Mouse (Mus musculus) neural tube, embryonic 15.5 days (tissue): ENCODE data around the gene Kcnc3. TPM values are rescaled to one million over a fixed set of nuclear protein-coding genes. Genes with fewer than 3 reads are reported as not detected.

Experiments
- ATAC-seq: fragments of 200-750 bp; cut with Nextera tagmentation; 2 replicates; pipeline ENCODE4 v1.8.0; 2017; ENCODE audit warnings: mild to moderate bottlenecking, moderate TSS enrichment, moderate library complexity; ENCODE audit not compliant: low FRiP score
- H3K27ac ChIP-seq: fragments of 300-500 bp; sonication (generic); replicated peaks from 2 replicates; pipeline ENCODE4 v1.5.1; 2015; ENCODE audit warnings: mild to moderate bottlenecking, inconsistent platforms
- H3K27me3 ChIP-seq: fragments of 300-500 bp; sonication (generic); replicated peaks from 2 replicates; pipeline ENCODE4 v1.6.1; 2015; ENCODE audit warnings: inconsistent platforms
- H3K36me3 ChIP-seq: fragments of 300-500 bp; sonication (generic); 2 replicates; pipeline ENCODE4 v1.6.1; 2015; ENCODE audit warnings: inconsistent platforms
- H3K4me1 ChIP-seq: fragments of 300-500 bp; sonication (generic); 2 replicates; pipeline ENCODE4 v1.6.1; 2015; ENCODE audit warnings: inconsistent platforms
- H3K4me2 ChIP-seq: fragments of 300-500 bp; sonication (generic); 2 replicates; pipeline ENCODE4 v1.6.1; 2015; ENCODE audit warnings: inconsistent platforms, mild to moderate bottlenecking, moderate library complexity
- H3K4me3 ChIP-seq: fragments of 300-500 bp; sonication (generic); replicated peaks from 2 replicates; pipeline ENCODE4 v1.5.1; 2015; ENCODE audit warnings: mild to moderate bottlenecking, inconsistent platforms
- H3K9ac ChIP-seq: fragments of 300-500 bp; sonication (generic); replicated peaks from 2 replicates; pipeline ENCODE4 v1.6.1; 2015; ENCODE audit warnings: mild to moderate bottlenecking, inconsistent platforms
- H3K9me3 ChIP-seq: fragments of 300-500 bp; sonication (generic); replicated peaks from 2 replicates; pipeline ENCODE4 v1.6.1; 2016; ENCODE audit warnings: inconsistent platforms
- WGBS: fragments of 180-500 bp; shearing (Covaris S2); methylation state at CpG from one replicate; pipeline ENCODE4 v1.1.7; 2015; ENCODE audit warnings: mixed read lengths; 5-methylcytosine and 5-hydroxymethylcytosine counted together
- polyA plus RNA-seq: library from polyadenylated mRNA; unstranded; fragments of >200 nt; fragmentation: Nextera tagmentation; extraction: Ambion mirVana; gene quantifications from 2 replicates; pipeline ENCODE4 v1.2.1, GENCODE M21; 2015

The Kcnc3 gene
- polyA plus RNA-seq, 1 experiment from 2014 or later: 8.0 TPM

GRCm38 (mm10) chr7:44615309-44615708, 24.8 kb downstream of the Kcnc3 start:
- Histone ChIP-seq H3K27ac (no peak overlapping the region), H3K4me2 (peak overlapping the region; percentile 27), H3K4me1 (peaks cover 7% of the 10 kb centered on the region), H3K4me3 (no peak overlapping the region), H3K36me3 (no peaks in the 10 kb centered on the region), H3K9ac (no peak overlapping the region), H3K27me3 (peaks cover 21% of the 10 kb centered on the region), H3K9me3 (no peaks in the 10 kb centered on the region)
- 16% methylated on average over 10 of the region's 10 CpGs for WGBS
- ATAC-seq: no peak

GRCm38 (mm10) chr7:44615987-44616386, 25.5 kb downstream of the Kcnc3 start:
- no peak overlapping the region for H3K4me3 ChIP-seq
- H3K36me3 ChIP-seq: no peaks in the 10 kb centered on the region
- ATAC-seq: no peak
- 79% methylated on average over 14 of the region's 14 CpGs for WGBS
- H3K9ac ChIP-seq: no peak overlapping the region
- H3K9me3 ChIP-seq: no peaks in the 10 kb centered on the region
- no peak overlapping the region for H3K4me2 ChIP-seq
- peaks cover 21% of the 10 kb centered on the region for H3K27me3 ChIP-seq
- H3K27ac ChIP-seq: no peak overlapping the region
- peaks cover 7% of the 10 kb centered on the region for H3K4me1 ChIP-seq

GRCm38 (mm10) chr7:44617059-44617458, 26.6 kb downstream of the Kcnc3 start:
- Histone ChIP-seq H3K4me1 (peaks cover 7% of the 10 kb centered on the region), H3K27ac (no peak overlapping the region), H3K9me3 (no peaks in the 10 kb centered on the region), H3K27me3 (peaks cover 21% of the 10 kb centered on the region), H3K4me3 (no peak overlapping the region), H3K4me2 (no peak overlapping the region), H3K36me3 (no peaks in the 10 kb centered on the region), H3K9ac (no peak overlapping the region)
- 81% methylated on average over 3 of the region's 3 CpGs for WGBS
- ATAC-seq: no peak

DNA sequence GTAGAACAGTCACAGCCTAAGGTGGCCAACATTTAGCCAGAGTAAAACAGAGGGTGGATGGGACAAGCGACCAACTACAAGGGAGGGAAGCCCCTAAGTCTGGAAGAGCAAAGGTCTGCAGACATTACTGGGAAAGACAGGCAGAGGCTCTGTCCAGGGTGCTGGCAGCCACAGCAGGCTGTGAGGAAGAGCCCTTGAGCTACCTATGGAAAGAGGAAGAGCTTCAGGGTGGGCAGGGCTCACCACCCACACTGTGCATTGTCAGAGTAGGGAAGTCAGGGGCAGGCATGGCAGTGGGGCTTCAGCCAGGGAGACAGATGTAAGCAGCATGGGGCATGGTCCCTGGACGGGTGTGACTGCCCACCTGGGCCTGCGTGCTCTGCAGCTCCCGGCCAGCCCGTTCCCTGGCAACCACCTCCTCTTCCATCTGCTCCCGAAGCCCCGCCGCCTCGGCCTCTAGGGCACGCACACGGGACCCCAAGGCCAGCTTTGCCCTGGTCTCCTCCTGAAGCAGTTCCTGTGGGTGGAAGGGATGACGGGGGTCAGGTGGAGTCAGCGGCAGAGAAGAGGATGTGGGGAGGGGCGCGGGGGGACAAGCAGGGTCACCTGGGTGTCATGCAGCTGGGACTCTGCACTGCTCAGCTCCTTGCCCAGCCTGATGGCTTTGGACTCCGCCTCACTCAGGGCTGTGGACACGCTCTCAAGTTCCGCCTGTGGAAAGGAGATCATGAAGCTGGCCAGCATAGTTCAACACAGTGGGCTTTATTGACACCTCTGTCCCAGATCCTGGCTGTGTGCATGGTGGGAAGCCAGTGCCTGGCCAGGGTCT, 33.5 kb downstream of the Kcnc3 start:
- no peaks in the 10 kb centered on the region for H3K4me1 ChIP-seq
- no peak for ATAC-seq
- 38% methylated on average over 18 of the region's 18 CpGs for WGBS

GRCm38 (mm10) chr7:44624543-44624826, 34.0 kb downstream of the Kcnc3 start:
- 81% methylated on average over 3 of the region's 3 CpGs for WGBS
- Histone ChIP-seq H3K4me2 (no peak overlapping the region), H3K9me3 (no peaks in the 10 kb centered on the region), H3K4me3 (no peak overlapping the region), H3K4me1 (no peaks in the 10 kb centered on the region), H3K27ac (no peak overlapping the region), H3K36me3 (no peaks in the 10 kb centered on the region), H3K27me3 (0 out of 2 replicates have a peak, but pooled peaks cover 3% of the 10 kb centered on the region), H3K9ac (no peak overlapping the region)
- ATAC-seq: no peak

More for the DNA sequence above, 33.5 kb downstream of the Kcnc3 start:
- Histone ChIP-seq H3K9ac (no peak overlapping the region), H3K9me3 (no peaks in the 10 kb centered on the region), H3K4me3 (no peak overlapping the region), H3K27ac (no peak overlapping the region), H3K36me3 (no peaks in the 10 kb centered on the region), H3K4me2 (no peak overlapping the region), H3K27me3 (0 out of 2 replicates have a peak, but pooled peaks cover 3% of the 10 kb centered on the region)

GRCm38 (mm10) chr7:44624828-44625227, 34.4 kb downstream of the Kcnc3 start:
- Histone ChIP-seq H3K4me2 (no peak overlapping the region), H3K4me3 (no peak overlapping the region), H3K9me3 (no peaks in the 10 kb centered on the region), H3K9ac (no peak overlapping the region), H3K36me3 (no peaks in the 10 kb centered on the region), H3K27ac (no peak overlapping the region), H3K27me3 (0 out of 2 replicates have a peak, but pooled peaks cover 3% of the 10 kb centered on the region), H3K4me1 (no peaks in the 10 kb centered on the region)
- ATAC-seq: no peak
- WGBS: 67% methylated on average over 14 of the region's 14 CpGs

DNA sequence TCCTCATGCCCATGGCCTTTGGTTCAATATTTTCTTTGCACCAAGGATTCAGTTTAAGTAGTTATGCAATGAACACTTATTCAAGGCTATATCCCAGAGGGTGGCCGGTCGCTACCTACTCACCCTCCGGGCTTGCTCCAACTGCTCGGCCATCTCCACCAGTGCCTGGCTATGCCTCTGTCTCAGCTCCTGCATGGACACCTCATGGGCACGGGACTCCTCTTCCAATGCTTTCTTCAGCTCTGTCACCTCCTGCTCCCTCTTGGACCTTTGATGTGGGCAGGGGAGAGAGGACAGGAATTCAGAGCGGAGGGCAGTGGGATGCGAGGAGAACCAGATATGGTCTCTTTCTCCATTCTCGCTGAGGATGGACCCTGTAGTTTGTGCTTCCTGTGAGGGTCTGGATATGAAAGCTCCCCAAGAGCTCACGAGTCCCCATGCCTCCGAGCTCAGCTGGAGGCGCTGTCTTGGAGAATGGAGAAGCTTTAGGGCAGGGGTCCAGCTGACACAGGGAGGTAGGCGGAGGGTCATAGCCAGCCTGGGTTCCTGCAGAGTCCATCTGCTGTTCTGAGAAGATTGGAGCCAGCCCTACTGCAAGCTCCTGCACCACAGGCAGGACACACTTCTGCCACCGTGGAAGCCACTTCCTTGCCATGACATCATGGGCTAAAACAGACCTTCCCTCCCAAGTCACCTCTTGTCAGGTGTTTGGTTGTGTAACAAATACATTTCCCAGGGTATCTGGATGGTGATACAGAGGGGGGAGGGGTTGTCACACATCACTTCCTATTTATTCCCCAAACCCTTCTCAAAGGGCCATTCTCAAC, 35.0 kb downstream of the Kcnc3 start:
- Histone ChIP-seq H3K4me1 (no peaks in the 10 kb centered on the region), H3K4me3 (no peak overlapping the region), H3K27ac (no peak overlapping the region), H3K9me3 (no peaks in the 10 kb centered on the region), H3K36me3 (no peaks in the 10 kb centered on the region), H3K4me2 (no peak overlapping the region), H3K9ac (no peak overlapping the region), H3K27me3 (0 out of 2 replicates have a peak, but pooled peaks cover 3% of the 10 kb centered on the region)
- no peak for ATAC-seq
- 91% methylated on average over 13 of the region's 13 CpGs for WGBS

GRCm38 (mm10) chr7:44626068-44626385, 35.6 kb downstream of the Kcnc3 start:
- H3K4me1 ChIP-seq: no peaks in the 10 kb centered on the region
- WGBS: 81% methylated on average over 1 of the region's 1 CpGs
- H3K9ac ChIP-seq: no peak overlapping the region
- H3K9me3 ChIP-seq: no peaks in the 10 kb centered on the region
- H3K27ac ChIP-seq: no peak overlapping the region
- no peaks in the 10 kb centered on the region for H3K36me3 ChIP-seq
- no peak overlapping the region for H3K4me3 ChIP-seq
- H3K4me2 ChIP-seq: no peak overlapping the region
- no peak for ATAC-seq
- 0 out of 2 replicates have a peak, but pooled peaks cover 3% of the 10 kb centered on the region for H3K27me3 ChIP-seq

DNA sequence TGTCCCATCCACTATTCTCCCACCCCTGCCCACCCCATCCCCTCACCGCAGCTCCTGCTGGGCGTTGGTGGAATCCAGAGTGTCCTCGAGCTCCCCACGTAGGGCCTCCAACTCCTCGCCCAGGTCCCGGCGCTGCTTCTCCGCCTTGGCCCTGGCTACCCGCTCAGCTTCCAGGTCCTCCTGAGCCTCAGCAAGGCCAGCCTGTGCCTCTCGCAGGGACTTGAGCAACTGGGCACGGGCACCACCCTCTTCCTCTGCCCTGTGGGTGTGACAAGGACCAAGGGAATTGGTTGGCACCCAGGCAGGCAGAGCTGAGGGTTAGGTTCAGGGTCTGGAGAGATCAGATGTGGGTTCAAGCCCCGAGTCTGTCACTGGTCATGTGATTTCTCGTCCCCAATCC, 36.5 kb downstream of the Kcnc3 start:
- 0 out of 2 replicates have a peak, but pooled peaks cover 3% of the 10 kb centered on the region for H3K27me3 ChIP-seq
- no peak overlapping the region for H3K9ac ChIP-seq
- ATAC-seq: no peak
- WGBS: 87% methylated on average over 13 of the region's 13 CpGs
- H3K4me1 ChIP-seq: no peaks in the 10 kb centered on the region
- H3K27ac ChIP-seq: no peak overlapping the region
- no peaks in the 10 kb centered on the region for H3K9me3 ChIP-seq
- no peaks in the 10 kb centered on the region for H3K36me3 ChIP-seq
- no peak overlapping the region for H3K4me3 ChIP-seq
- no peak overlapping the region for H3K4me2 ChIP-seq

- Histone ChIP-seq H3K9me3 (no peaks in the 10 kb centered on the region), H3K4me1 (no peaks in the 10 kb centered on the region), H3K36me3 (no peaks in the 10 kb centered on the region), H3K4me2 (no peak overlapping the region), H3K27me3 (peaks cover 10% of the 10 kb centered on the region), H3K4me3 (no peak overlapping the region), H3K9ac (no peak overlapping the region), H3K27ac (no peak overlapping the region)
- ATAC-seq: no peak
- WGBS: 87% methylated on average over 15 of the region's 15 CpGs
These were observed 38.1 kb downstream of the Kcnc3 start for GRCm38 (mm10) chr7:44628402-44629034.

GRCm38 (mm10) chr7:44630437-44630836, 40.0 kb downstream of the Kcnc3 start:
- Histone ChIP-seq H3K4me3 (no peak overlapping the region), H3K36me3 (no peaks in the 10 kb centered on the region), H3K9ac (no peak overlapping the region), H3K9me3 (no peaks in the 10 kb centered on the region), H3K27me3 (peaks cover 7% of the 10 kb centered on the region), H3K27ac (no peak overlapping the region), H3K4me1 (no peaks in the 10 kb centered on the region), H3K4me2 (no peak overlapping the region)
- WGBS: 80% methylated on average over 13 of the region's 13 CpGs
- ATAC-seq: no peak
